Mouse (Mus musculus) forebrain, postnatal 0 days (tissue): ENCODE data around the gene Sertad2. TPM values are rescaled to one million over a fixed set of nuclear protein-coding genes. Genes with fewer than 3 reads are reported as not detected.

ENCODE experiments used
- ATAC-seq: fragments of 200-750 bp; cut with Nextera tagmentation; 2 replicates; pipeline ENCODE4 v1.8.0; 2017; ENCODE audit warnings: mild to moderate bottlenecking, moderate library complexity
- DNase-seq: peaks from one replicate; pipeline ENCODE4 v3.0.0-alpha.2; 2015
- H3K27ac ChIP-seq: fragments of 300-500 bp; sonication (generic); 2 replicates; pipeline ENCODE4 v1.5.1; 2014; ENCODE audit warnings: low read depth, mild to moderate bottlenecking, antibody characterized with exemption, low read length, moderate library complexity, mixed read lengths
- H3K27me3 ChIP-seq: fragments of 300-500 bp; sonication (generic); 2 replicates; pipeline ENCODE4 v1.6.1; 2014; ENCODE audit warnings: mild to moderate bottlenecking, low read length, mixed read lengths; ENCODE audit not compliant: insufficient read depth
- H3K36me3 ChIP-seq: fragments of 300-500 bp; sonication (generic); 2 replicates; pipeline ENCODE4 v1.6.1; 2014; ENCODE audit warnings: mild to moderate bottlenecking, moderate library complexity; ENCODE audit not compliant: insufficient read depth
- H3K4me1 ChIP-seq: fragments of 300-500 bp; sonication (generic); 2 replicates; pipeline ENCODE4 v1.6.1; 2014; ENCODE audit warnings: antibody characterized with exemption; ENCODE audit not compliant: insufficient read depth
- H3K4me2 ChIP-seq: fragments of 300-500 bp; sonication (generic); 2 replicates; pipeline ENCODE4 v1.6.1; 2014; ENCODE audit warnings: low read depth, mild to moderate bottlenecking, moderate library complexity
- H3K4me3 ChIP-seq: fragments of 300-500 bp; sonication (generic); 2 replicates; pipeline ENCODE4 v1.5.1; 2014; ENCODE audit warnings: low read depth, low read length, mixed read lengths
- H3K9ac ChIP-seq: fragments of 300-500 bp; sonication (generic); 2 replicates; pipeline ENCODE4 v1.6.1; 2014; ENCODE audit warnings: mild to moderate bottlenecking
- H3K9me3 ChIP-seq: fragments of 300-500 bp; sonication (generic); 2 replicates; pipeline ENCODE4 v1.6.1; 2016; ENCODE audit warnings: low read length
- CTCF ChIP-seq: sonication (generic); IDR thresholded peaks from 2 replicates; pipeline ENCODE4 v1.5.1; 2016; ENCODE audit warnings: antibody characterized with exemption, control low read depth, low read depth
- WGBS: fragments of 180-500 bp; shearing (Covaris S2); extraction: QIAGEN DNeasy Blood & Tissue Kit; methylation state at CpG from one replicate; pipeline ENCODE4 v1.1.7; 2014; 5-methylcytosine and 5-hydroxymethylcytosine counted together
- polyA plus RNA-seq: library from polyadenylated mRNA; unstranded; fragments of >200 nt; fragmentation: Nextera tagmentation; extraction: Ambion mirVana; gene quantifications from 2 replicates; pipeline ENCODE4 v1.2.1, GENCODE M21; 2015
- total RNA-seq: library from RNA; depleted of rRNA; stranded (reverse); fragments of >200 nt; gene quantifications from 2 replicates; pipeline ENCODE4 v1.2.3, GENCODE M21; 2014

Gene Sertad2
- total and polyA plus RNA-seq, 2 experiments from 2014 or later, result 14.8 to 38.3 TPM

- Histone ChIP-seq H3K4me3 (no peak overlapping the region), H3K9me3 (no peaks in the 10 kb centered on the region), H3K4me2 (no peak overlapping the region), H3K4me1 (peaks cover 7% of the 10 kb centered on the region; the same call in 1 of the 2 replicates), H3K27me3 (no peaks in the 10 kb centered on the region), H3K36me3 (no peaks in the 10 kb centered on the region), H3K9ac (no peak overlapping the region), H3K27ac (no peak overlapping the region)
- ATAC-seq (no peak), DNase-seq (no peak)
- 83% methylated on average over 4 of the region's 4 CpGs for WGBS
- no peak for TF ChIP-seq CTCF
These were observed 9.8 kb upstream of the Sertad2 start for GRCm38 (mm10) chr11:20533231-20533630.

- H3K4me2 ChIP-seq, result no peak overlapping the region
- 93% methylated on average over 3 of the region's 3 CpGs for whole genome bisulfite sequencing
These were observed 5.8 kb upstream of the Sertad2 start for GRCm38 (mm10) chr11:20537221-20537620.

GRCm38 (mm10) chr11:20538496-20538895 lies 4.6 kb upstream of the Sertad2 start:
- 84% methylated on average over 3 of the region's 3 CpGs for WGBS
- Histone ChIP-seq H3K4me1 (no peaks in the 10 kb centered on the region), H3K9ac (no peak overlapping the region), H3K27me3 (no peaks in the 10 kb centered on the region), H3K36me3 (no peaks in the 10 kb centered on the region), H3K9me3 (no peaks in the 10 kb centered on the region), H3K4me3 (no peak overlapping the region), H3K27ac (no peak overlapping the region), H3K4me2 (no peak overlapping the region)
- ATAC-seq, result no peak
- TF ChIP-seq CTCF, result no peak
- DNase-seq, result no peak

More at GRCm38 (mm10) chr11:20537221-20537620, 5.8 kb upstream of the Sertad2 start:
- no peak overlapping the region for H3K4me3 ChIP-seq
- no peaks in the 10 kb centered on the region for H3K36me3 ChIP-seq
- no peak for TF ChIP-seq CTCF
- ATAC-seq (no peak), DNase-seq (no peak)
- H3K4me1 ChIP-seq, result no peaks in the 10 kb centered on the region
- H3K9ac ChIP-seq, result no peak overlapping the region
- no peak overlapping the region for H3K27ac ChIP-seq
- no peaks in the 10 kb centered on the region for H3K9me3 ChIP-seq
- H3K27me3 ChIP-seq, result no peaks in the 10 kb centered on the region

GRCm38 (mm10) chr11:20541280-20541679 lies 1.8 kb upstream of the Sertad2 start:
- Histone ChIP-seq H3K27ac (no peak overlapping the region), H3K9ac (no peak overlapping the region), H3K4me2 (no peak overlapping the region), H3K27me3 (no peaks in the 10 kb centered on the region), H3K9me3 (no peaks in the 10 kb centered on the region), H3K4me1 (0 out of 2 replicates have a peak, but pooled peaks cover 6% of the 10 kb centered on the region), H3K36me3 (no peaks in the 10 kb centered on the region), H3K4me3 (no peak overlapping the region)
- WGBS, result 72% methylated on average over 3 of the region's 3 CpGs
- DNase-seq (no peak), ATAC-seq (no peak)
- TF ChIP-seq CTCF, result no peak

- Histone ChIP-seq H3K4me1 (0 out of 2 replicates have a peak, but pooled peaks cover 6% of the 10 kb centered on the region), H3K36me3 (no peaks in the 10 kb centered on the region), H3K27me3 (no peaks in the 10 kb centered on the region), H3K4me2 (peak overlapping the region; percentile 84), H3K9me3 (no peaks in the 10 kb centered on the region), H3K27ac (peak overlapping the region; percentile 87), H3K9ac (peak overlapping the region; percentile 83), H3K4me3 (peak overlapping the region; percentile 91)
- ATAC-seq (no peak), DNase-seq (peak; percentile 75)
- WGBS, result 2% methylated on average over 29 of the region's 29 CpGs
- TF ChIP-seq CTCF, result no peak
These were observed 937 bp upstream of the Sertad2 start for GRCm38 (mm10) chr11:20541995-20542637.

GRCm38 (mm10) chr11:20543453-20544120 lies 534 bp downstream of the Sertad2 start:
- peak overlapping the region; percentile 87 for H3K27ac ChIP-seq
- DNase-seq, result peak; percentile 61
- no peak; the same call in 1 of the 2 replicates for ATAC-seq
- WGBS, result under 1% methylated on average over 50 of the region's 51 CpGs
- peak overlapping the region; percentile 84 for H3K4me2 ChIP-seq
- no peak for TF ChIP-seq CTCF
- H3K9me3 ChIP-seq, result no peaks in the 10 kb centered on the region
- no peaks in the 10 kb centered on the region for H3K36me3 ChIP-seq
- H3K27me3 ChIP-seq, result no peaks in the 10 kb centered on the region
- H3K9ac ChIP-seq, result peak overlapping the region; percentile 83
- 0 out of 2 replicates have a peak, but pooled peaks cover 6% of the 10 kb centered on the region for H3K4me1 ChIP-seq
- H3K4me3 ChIP-seq, result peak overlapping the region; percentile 91

- no peaks in the 10 kb centered on the region for H3K9me3 ChIP-seq
- H3K36me3 ChIP-seq, result no peaks in the 10 kb centered on the region
- H3K27ac ChIP-seq, result no peak overlapping the region
- ATAC-seq (no peak), DNase-seq (no peak)
- H3K4me3 ChIP-seq, result peak overlapping the region; percentile 91; the same call in 1 of the 2 replicates
- peak overlapping the region; percentile 84 for H3K4me2 ChIP-seq
- WGBS, result 46% methylated on average over 8 of the region's 8 CpGs
- H3K9ac ChIP-seq, result no peak overlapping the region
- no peaks in the 10 kb centered on the region for H3K27me3 ChIP-seq
- TF ChIP-seq CTCF, result no peak
- 0 out of 2 replicates have a peak, but pooled peaks cover 6% of the 10 kb centered on the region for H3K4me1 ChIP-seq
These were observed 1.3 kb downstream of the Sertad2 start for GRCm38 (mm10) chr11:20544376-20544775.
